Mouse (Mus musculus) gastrocnemius, postnatal 14 days (tissue): ENCODE measurements at regions not wholly inside any gene's neighbourhood (a gene's known extent, or its start where the extent isn't known, plus 50 kb on each side); places are given as distances from the start of the nearest gene placed in this dataset.

Experiments
- DNase-seq: peaks from one replicate; pipeline ENCODE4 v3.0.0; 2021; ENCODE audit warnings: mixed read lengths
- intact Hi-C: fragments of 180-260 bp; cut with DNase I; formaldehyde crosslinking; loops from one replicate; pipeline ENCODE4 v1.15.1; 2025; ENCODE audit warnings: low total_unique reads

- DNase-seq: no peak
- intact Hi-C loops: no loop called here
These were observed 68.1 kb downstream of the Cenpw start for GRCm38 (mm10) chr10:30132243-30132642.

GRCm38 (mm10) chr10:30110341-30110740, 90.0 kb downstream of the Cenpw start:
- DNase-seq: no peak
- intact Hi-C loops: no loop called here

DNA sequence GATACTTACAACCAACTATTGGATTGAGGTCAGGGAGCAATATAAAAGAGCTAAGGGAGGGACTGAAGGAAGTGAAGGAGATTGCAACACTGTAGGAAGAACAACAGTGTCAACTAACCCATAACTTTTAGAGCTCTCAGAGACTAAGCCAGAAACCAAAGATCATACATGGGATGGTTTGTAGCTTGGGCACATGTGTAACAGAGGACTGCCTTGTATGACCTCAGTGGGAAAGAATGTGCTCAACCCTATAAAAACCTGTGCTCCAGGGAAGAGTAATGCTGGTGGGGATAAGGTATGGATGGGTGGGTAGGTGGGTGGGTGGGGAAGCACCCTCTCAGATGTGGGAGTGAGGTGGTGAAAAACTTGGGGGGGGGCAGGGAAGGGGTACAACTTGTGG, 97.9 kb downstream of the Cenpw start:
- intact Hi-C loops: no loop called here
- DNase-seq: no peak

DNA sequence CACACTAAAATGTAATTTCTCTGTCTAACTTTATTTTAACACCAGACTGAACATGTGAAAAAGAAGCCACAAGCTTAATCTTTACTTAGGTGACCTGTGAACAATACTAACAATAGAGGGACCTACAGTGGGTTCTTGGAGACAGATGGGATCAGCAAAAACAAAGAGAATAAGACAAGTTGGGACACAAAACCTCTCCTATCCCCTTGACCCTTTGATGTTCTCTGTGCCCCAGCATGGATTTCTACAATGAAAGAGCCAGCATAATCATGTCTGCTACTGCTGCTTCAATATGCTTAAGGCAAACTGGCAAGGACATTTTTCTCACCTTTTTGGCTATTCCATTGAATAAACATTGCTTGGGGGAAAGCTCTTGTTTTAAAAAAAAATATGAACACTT, 105.8 kb downstream of the Cenpw start:
- no peak for DNase-seq
- intact Hi-C loops: no loop called here

GRCm38 (mm10) chr10:30091549-30091948, 108.8 kb downstream of the Cenpw start:
- intact Hi-C loops: no loop called here
- DNase-seq: no peak

GRCm38 (mm10) chr10:30089406-30089805, 111.0 kb downstream of the Cenpw start:
- peak; percentile 21 for DNase-seq
- intact Hi-C loops: no loop called here

DNA sequence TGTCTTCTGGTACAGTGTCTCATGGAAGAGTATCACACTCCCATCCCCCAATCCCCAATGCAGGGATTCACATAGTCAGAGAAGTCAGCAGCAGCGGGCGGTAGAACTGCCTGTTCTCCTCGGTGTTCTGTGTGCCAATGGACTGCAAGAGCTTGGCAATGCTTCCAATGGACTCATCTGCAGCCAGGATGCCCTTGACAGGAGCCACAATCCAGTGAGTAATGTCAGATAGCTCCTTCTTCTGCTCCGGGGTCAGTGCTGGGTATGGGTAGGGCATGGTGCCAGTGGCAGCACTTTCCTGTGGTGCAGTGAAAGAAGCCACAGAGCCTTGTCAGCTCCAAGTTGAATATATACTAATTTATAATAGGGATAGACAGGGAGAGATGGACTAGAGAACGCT, 115.3 kb downstream of the Cenpw start:
- intact Hi-C loops: no loop called here
- DNase-seq: no peak

DNA sequence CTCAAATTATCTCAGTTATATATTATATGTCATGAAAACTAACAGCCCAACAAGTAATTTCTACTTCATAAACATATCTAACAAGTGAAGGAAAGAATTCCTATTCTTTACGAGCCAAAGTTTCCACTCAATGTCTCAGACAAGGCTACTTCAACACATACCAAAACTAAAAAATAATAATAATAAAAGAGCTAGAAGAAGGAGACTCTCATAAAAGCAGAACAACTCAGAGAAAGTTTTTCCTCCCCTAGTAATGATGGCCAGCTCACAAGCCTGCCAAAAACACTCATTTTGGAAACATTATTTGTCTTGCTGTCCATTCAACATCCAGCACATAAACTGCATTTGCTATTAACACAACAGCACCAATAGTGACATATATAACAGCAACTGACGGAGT, 133.7 kb downstream of the Cenpw start:
- DNase-seq: no peak
- intact Hi-C loops: no loop called here

GRCm38 (mm10) chr10:30030621-30031020, 169.7 kb downstream of the Cenpw start:
- intact Hi-C loops: no loop called here
- no peak for DNase-seq

GRCm38 (mm10) chr10:30002950-30003636, 197.3 kb downstream of the Cenpw start:
- intact Hi-C loops: no loop called here

GRCm38 (mm10) chr10:30000836-30001235, 199.5 kb downstream of the Cenpw start:
- intact Hi-C loops: no loop called here
- DNase-seq: no peak

More at GRCm38 (mm10) chr10:30002950-30003636, 197.3 kb downstream of the Cenpw start:
- no peak for DNase-seq

GRCm38 (mm10) chr10:29981539-29981938, 218.8 kb downstream of the Cenpw start:
- intact Hi-C loops: no loop called here
- no peak for DNase-seq
